44 mouse cellular contexts compared by ENCODE assay signal in the genomic region with DNA sequence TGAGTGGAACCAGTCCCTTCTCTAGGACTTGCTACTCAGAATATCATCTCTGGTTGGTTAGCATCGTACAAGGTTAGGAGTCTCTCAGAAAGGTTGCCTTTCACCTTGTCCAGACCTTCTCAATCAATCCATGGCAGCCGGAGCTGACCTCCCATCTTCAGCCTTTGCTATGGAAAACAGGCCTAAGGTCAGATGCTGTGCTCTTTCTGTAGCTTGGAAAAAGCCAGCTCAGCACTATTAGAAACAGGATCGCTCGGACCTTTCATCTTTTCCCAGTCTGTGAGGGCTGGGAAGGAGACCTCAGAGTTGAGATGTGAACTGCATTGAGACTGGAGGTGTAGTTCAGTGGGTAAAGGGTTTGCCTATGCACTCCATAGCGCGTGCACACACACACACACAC. TPM values are rescaled to one million over a fixed set of nuclear protein-coding genes. Genes with fewer than 3 reads are reported as not detected.
"Had no signal": no experiment of that assay in that cellular context is flagged by ENCODE, and none has a peak within 500 bp of the region (broad histone marks: within the 10 kb centered on the region; RNA-seq: fewer than 3 reads in every experiment).

No protein-coding gene starts in this region.

- ATAC-seq: hindbrain, embryonic 16.5 days; hindbrain, postnatal 0 days; inflammation-experienced regulatory T-cells, adult 6 months; intestine, embryonic 15.5 days; intestine, embryonic 16.5 days; intestine, postnatal 0 days had no signal

- H3K4me2 ChIP-seq: heart, embryonic 11.5 days; heart, embryonic 12.5 days; heart, embryonic 15.5 days; hindbrain, embryonic 12.5 days; hindbrain, embryonic 13.5 days; hindbrain, embryonic 14.5 days; hindbrain, embryonic 15.5 days; intestine, embryonic 15.5 days; kidney, embryonic 15.5 days had no signal

- H3K27ac ChIP-seq: heart, embryonic 15.5 days; hindbrain, embryonic 10.5 days; hindbrain, embryonic 12.5 days; hindbrain, embryonic 13.5 days; hindbrain, embryonic 14.5 days; hindbrain, embryonic 15.5 days; hindbrain, postnatal 0 days; intestine, embryonic 15.5 days; kidney, embryonic 15.5 days; kidney, postnatal 0 days; layer of hippocampus, adult 2 months had no signal

- DNase-seq: heart, postnatal 10 days; heart, postnatal 14 days; heart, postnatal 36 days; heart, postnatal 4 days; kidney, adult 11 months; kidney, adult 18-20 months; kidney, adult 2 months; kidney, adult 8-10 months; kidney, adult 9 months; kidney, postnatal 10 days; kidney, postnatal 14 days; kidney, postnatal 25 days; kidney, postnatal 36 days; kidney, postnatal 4 days; layer of hippocampus, adult 9-11 months; layer of hippocampus, postnatal 36 days had no signal

- H3K9me3 ChIP-seq: heart, embryonic 10.5 days; heart, embryonic 12.5 days; heart, embryonic 13.5 days; heart, embryonic 15.5 days; hindbrain, embryonic 10.5 days; hindbrain, embryonic 12.5 days; hindbrain, embryonic 13.5 days; hindbrain, embryonic 15.5 days; intestine, embryonic 15.5 days; kidney, embryonic 15.5 days had no signal

- H3K4me1 ChIP-seq: hindbrain, embryonic 10.5 days; hindbrain, embryonic 12.5 days; hindbrain, embryonic 13.5 days; hindbrain, embryonic 15.5 days had no signal

- H3K27me3 ChIP-seq: heart, embryonic 12.5 days; heart, embryonic 13.5 days; heart, embryonic 15.5 days; hindbrain, embryonic 12.5 days; hindbrain, embryonic 13.5 days; hindbrain, embryonic 15.5 days; intestine, embryonic 15.5 days; kidney, embryonic 15.5 days had no signal

- H3K4me3 ChIP-seq: heart, embryonic 10.5 days; heart, embryonic 12.5 days; heart, embryonic 13.5 days; heart, embryonic 15.5 days; hindbrain, embryonic 10.5 days; hindbrain, embryonic 12.5 days; hindbrain, embryonic 13.5 days; hindbrain, embryonic 15.5 days; intestine, embryonic 15.5 days; kidney, embryonic 15.5 days; layer of hippocampus, adult 2 months had no signal

- H3K36me3 ChIP-seq: heart, embryonic 10.5 days; heart, embryonic 12.5 days; heart, embryonic 13.5 days; heart, embryonic 15.5 days; hindbrain, embryonic 10.5 days; hindbrain, embryonic 12.5 days; hindbrain, embryonic 13.5 days; hindbrain, embryonic 15.5 days; intestine, embryonic 15.5 days; kidney, embryonic 15.5 days had no signal

- H3K9ac ChIP-seq: heart, embryonic 12.5 days; heart, embryonic 13.5 days; heart, embryonic 15.5 days; hindbrain, embryonic 12.5 days; hindbrain, embryonic 13.5 days; hindbrain, embryonic 14.5 days; hindbrain, embryonic 15.5 days; intestine, embryonic 15.5 days; kidney, embryonic 15.5 days had no signal

RNA-seq across cellular contexts. Expression of a gene that starts 10.6 kb away (rescaled TPM):
- total RNA-seq: heart, postnatal 10 days; heart, postnatal 25 days; heart, postnatal 36 days; heart, postnatal 4 days; hematopoietic stem cell, adult 5-6 weeks had no signal
- polyA plus RNA-seq: heart, embryonic 10.5 days; heart, embryonic 11.5 days; heart, embryonic 12.5 days; heart, embryonic 13.5 days; heart, embryonic 14.5 days; heart, embryonic 15.5 days; heart, embryonic 16.5 days; heart, postnatal 0 days; hindbrain, embryonic 10.5 days; hindbrain, embryonic 11.5 days; hindbrain, embryonic 12.5 days; hindbrain, embryonic 13.5 days; hindbrain, embryonic 14.5 days; hindbrain, embryonic 15.5 days; inflammation-experienced regulatory T-cells, adult 6 months; intestine, embryonic 14.5 days; intestine, embryonic 15.5 days; intestine, embryonic 16.5 days; kidney, adult 2 months; kidney, embryonic 14.5 days; kidney, embryonic 15.5 days; large intestine, adult 2 months had no signal
